Mouse (Mus musculus): ENCODE measurements around the gene Large1. TPM values are rescaled to one million over a fixed set of nuclear protein-coding genes. Genes with fewer than 3 reads are reported as not detected.

The Large1 gene
- total RNA-seq, 2 experiments from 2014 or later: 23.1 to 26.8 TPM

GRCm38 (mm10) chr8:72777797-72778196 is 575.5 kb downstream of the Large1 start:
- no peak for DNase-seq

- DNase-seq: no peak
Measured at GRCm38 (mm10) chr8:72766777-72767176, 586.6 kb downstream of the Large1 start.

GRCm38 (mm10) chr8:72765696-72766095 is 587.6 kb downstream of the Large1 start:
- no peak for DNase-seq

Small RNA genes lying within 50 kb of the gene (microRNA-seq; reads per million reads assigned to microRNA genes)
- gene Mir28b: 1.2 reads per million
